Mouse (Mus musculus): ENCODE measurements at regions not wholly inside any gene's neighbourhood (a gene's known extent, or its start where the extent isn't known, plus 50 kb on each side); places are given as distances from the start of the nearest gene placed in this dataset.

- H3K9ac ChIP-seq (ENCODE audit: low read depth, poor library complexity, severe bottlenecking) = no peak overlapping the region
- no peaks in the 10 kb centered on the region for H3K36me3 ChIP-seq (ENCODE audit: control insufficient read depth, insufficient read depth, low read length, poor library complexity, severe bottlenecking)
- no peaks in the 10 kb centered on the region for H3K9me3 ChIP-seq (replicated peaks; ENCODE audit: control insufficient read depth, insufficient read depth, low read length, poor library complexity, severe bottlenecking)
- TF ChIP-seq CTCF (IDR thresholded peaks at IDR 0.05; ENCODE audit: low read depth, low read length) = no peak
- no peak for TF ChIP-seq EP300 (IDR thresholded peaks at IDR 0.05; ENCODE audit: insufficient read depth, low read depth, low read length)
- no peak for TF ChIP-seq POLR2A (IDR thresholded peaks at IDR 0.05; ENCODE audit: insufficient read depth, low read length)
- H3K27ac ChIP-seq (ENCODE audit: insufficient read depth, low read length) = no peak overlapping the region
- no peaks in the 10 kb centered on the region for H3K27me3 ChIP-seq (ENCODE audit: control insufficient read depth, insufficient read depth, low read length, poor library complexity, severe bottlenecking)
- H3K4me3 ChIP-seq (ENCODE audit: low read depth, low read length) = no peak overlapping the region
- H3K4me1 ChIP-seq (ENCODE audit: control insufficient read depth, insufficient read depth, low read length) = no peaks in the 10 kb centered on the region
Observed at GRCm38 (mm10) chr5:46033008-46033676, 175.7 kb upstream of the Lcorl start.

DNA sequence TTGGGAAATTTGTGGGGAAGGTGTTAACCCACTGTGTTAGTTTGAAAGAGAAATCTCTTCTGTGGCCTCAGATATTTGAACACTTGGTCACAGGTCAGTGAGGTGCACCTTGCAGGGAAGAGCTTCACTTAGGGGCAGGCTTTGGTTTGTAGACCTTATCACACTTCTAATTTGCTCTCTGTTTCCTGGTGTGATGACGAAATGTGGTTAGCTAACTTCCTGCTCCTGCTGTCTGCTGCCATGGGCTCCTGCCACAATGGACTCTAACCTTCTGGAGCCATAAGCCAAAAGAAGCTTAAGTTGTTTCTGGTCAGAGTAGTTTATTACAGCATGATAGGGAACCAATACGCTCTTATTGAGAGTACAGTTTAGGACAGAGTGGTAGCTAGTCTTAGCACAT, 174.8 kb upstream of the Lcorl start:
- Histone ChIP-seq H3K27me3 (ENCODE audit: control insufficient read depth, insufficient read depth, low read length, poor library complexity, severe bottlenecking) (no peaks in the 10 kb centered on the region), H3K4me1 (ENCODE audit: control insufficient read depth, insufficient read depth, low read length) (no peaks in the 10 kb centered on the region), H3K36me3 (ENCODE audit: control insufficient read depth, insufficient read depth, low read length, poor library complexity, severe bottlenecking) (no peaks in the 10 kb centered on the region), H3K4me3 (ENCODE audit: low read depth, low read length) (no peak overlapping the region), H3K27ac (ENCODE audit: insufficient read depth, low read length) (no peak overlapping the region), H3K9me3 (replicated peaks; ENCODE audit: control insufficient read depth, insufficient read depth, low read length, poor library complexity, severe bottlenecking) (no peaks in the 10 kb centered on the region), H3K9ac (ENCODE audit: low read depth, poor library complexity, severe bottlenecking) (no peak overlapping the region)
- TF ChIP-seq POLR2A (IDR thresholded peaks at IDR 0.05; ENCODE audit: insufficient read depth, low read length) (no peak), CTCF (IDR thresholded peaks at IDR 0.05; ENCODE audit: low read depth, low read length) (no peak), EP300 (IDR thresholded peaks at IDR 0.05; ENCODE audit: insufficient read depth, low read depth, low read length) (no peak)

DNA sequence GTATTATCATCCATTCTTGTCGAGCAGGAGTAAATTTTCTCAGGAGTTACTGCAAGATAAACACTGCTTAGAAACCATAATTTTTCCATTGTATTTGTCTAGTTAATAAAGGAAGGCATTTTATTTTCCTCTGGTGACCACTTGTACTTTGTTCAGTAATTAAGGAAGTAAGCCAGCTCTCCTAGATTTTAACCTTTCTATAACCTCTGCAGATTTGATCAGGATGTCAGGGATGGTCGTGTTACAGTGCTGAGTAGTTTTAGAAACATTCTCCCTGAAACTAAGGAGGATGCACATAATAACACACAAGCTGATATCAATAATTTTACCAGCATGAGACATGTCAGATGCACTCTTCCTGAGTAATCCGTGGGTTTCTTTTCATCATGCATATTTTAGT, 166.7 kb upstream of the Lcorl start:
- Histone ChIP-seq H3K9me3 (replicated peaks; ENCODE audit: control insufficient read depth, insufficient read depth, low read length, poor library complexity, severe bottlenecking) (no peaks in the 10 kb centered on the region), H3K36me3 (ENCODE audit: control insufficient read depth, insufficient read depth, low read length, poor library complexity, severe bottlenecking) (no peaks in the 10 kb centered on the region), H3K4me1 (ENCODE audit: control insufficient read depth, insufficient read depth, low read length) (no peaks in the 10 kb centered on the region), H3K27me3 (ENCODE audit: control insufficient read depth, insufficient read depth, low read length, poor library complexity, severe bottlenecking) (no peaks in the 10 kb centered on the region), H3K9ac (ENCODE audit: low read depth, poor library complexity, severe bottlenecking) (no peak overlapping the region), H3K4me3 (ENCODE audit: low read depth, low read length) (no peak overlapping the region), H3K27ac (ENCODE audit: insufficient read depth, low read length) (no peak overlapping the region)
- TF ChIP-seq CTCF (IDR thresholded peaks at IDR 0.05; ENCODE audit: low read depth, low read length) = no peak
- TF ChIP-seq POLR2A (IDR thresholded peaks at IDR 0.05; ENCODE audit: insufficient read depth, low read length) = no peak
- no peak for TF ChIP-seq EP300 (IDR thresholded peaks at IDR 0.05; ENCODE audit: insufficient read depth, low read depth, low read length)

DNA sequence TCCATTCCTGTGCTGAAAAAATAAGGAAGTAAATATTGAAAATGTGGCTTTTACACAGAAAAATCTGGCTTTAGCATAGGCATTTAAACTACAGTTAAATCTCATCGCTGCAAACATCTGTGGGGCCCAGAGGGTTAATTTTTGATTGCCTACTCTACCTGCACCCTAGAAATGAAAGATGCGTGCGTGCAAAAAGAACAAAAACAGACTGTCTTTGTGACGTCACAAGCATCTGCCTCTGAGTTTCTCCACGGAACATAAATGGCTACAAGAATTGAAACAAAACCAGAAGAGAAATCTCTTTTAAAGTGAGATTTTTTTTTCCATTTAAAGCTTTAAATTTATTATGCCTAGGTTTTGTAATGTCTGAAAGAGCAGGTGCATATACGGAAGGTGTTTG, 166.0 kb upstream of the Lcorl start:
- H3K9me3 ChIP-seq (replicated peaks; ENCODE audit: control insufficient read depth, insufficient read depth, low read length, poor library complexity, severe bottlenecking) = no peaks in the 10 kb centered on the region
- H3K36me3 ChIP-seq (ENCODE audit: control insufficient read depth, insufficient read depth, low read length, poor library complexity, severe bottlenecking) = no peaks in the 10 kb centered on the region
- no peak overlapping the region for H3K27ac ChIP-seq (ENCODE audit: insufficient read depth, low read length)
- H3K4me3 ChIP-seq (ENCODE audit: low read depth, low read length) = no peak overlapping the region
- TF ChIP-seq POLR2A (IDR thresholded peaks at IDR 0.05; ENCODE audit: insufficient read depth, low read length) = no peak
- no peak overlapping the region for H3K9ac ChIP-seq (ENCODE audit: low read depth, poor library complexity, severe bottlenecking)
- H3K4me1 ChIP-seq (ENCODE audit: control insufficient read depth, insufficient read depth, low read length) = no peaks in the 10 kb centered on the region
- no peaks in the 10 kb centered on the region for H3K27me3 ChIP-seq (ENCODE audit: control insufficient read depth, insufficient read depth, low read length, poor library complexity, severe bottlenecking)

- Histone ChIP-seq H3K9ac (ENCODE audit: low read depth, poor library complexity, severe bottlenecking) (no peak overlapping the region), H3K4me3 (ENCODE audit: low read depth, low read length) (no peak overlapping the region), H3K9me3 (replicated peaks; ENCODE audit: control insufficient read depth, insufficient read depth, low read length, poor library complexity, severe bottlenecking) (no peaks in the 10 kb centered on the region), H3K27ac (ENCODE audit: insufficient read depth, low read length) (no peak overlapping the region), H3K27me3 (ENCODE audit: control insufficient read depth, insufficient read depth, low read length, poor library complexity, severe bottlenecking) (no peaks in the 10 kb centered on the region), H3K4me1 (ENCODE audit: control insufficient read depth, insufficient read depth, low read length) (no peaks in the 10 kb centered on the region), H3K36me3 (ENCODE audit: control insufficient read depth, insufficient read depth, low read length, poor library complexity, severe bottlenecking) (no peaks in the 10 kb centered on the region)
- no peak for TF ChIP-seq EP300 (IDR thresholded peaks at IDR 0.05; ENCODE audit: insufficient read depth, low read depth, low read length)
- TF ChIP-seq CTCF (IDR thresholded peaks at IDR 0.05; ENCODE audit: low read depth, low read length) = no peak
- no peak for TF ChIP-seq POLR2A (IDR thresholded peaks at IDR 0.05; ENCODE audit: insufficient read depth, low read length)
Observed at GRCm38 (mm10) chr5:46022047-46022422, 164.6 kb upstream of the Lcorl start.

GRCm38 (mm10) chr5:46021398-46022046, 164.1 kb upstream of the Lcorl start:
- H3K27ac ChIP-seq (ENCODE audit: insufficient read depth, low read length) = no peak overlapping the region
- H3K4me3 ChIP-seq (ENCODE audit: low read depth, low read length) = no peak overlapping the region
- H3K4me1 ChIP-seq (ENCODE audit: control insufficient read depth, insufficient read depth, low read length) = no peaks in the 10 kb centered on the region
- TF ChIP-seq CTCF (IDR thresholded peaks at IDR 0.05; ENCODE audit: low read depth, low read length) (no peak), EP300 (IDR thresholded peaks at IDR 0.05; ENCODE audit: insufficient read depth, low read depth, low read length) (no peak), POLR2A (IDR thresholded peaks at IDR 0.05; ENCODE audit: insufficient read depth, low read length) (no peak)
- H3K27me3 ChIP-seq (ENCODE audit: control insufficient read depth, insufficient read depth, low read length, poor library complexity, severe bottlenecking) = no peaks in the 10 kb centered on the region
- H3K36me3 ChIP-seq (ENCODE audit: control insufficient read depth, insufficient read depth, low read length, poor library complexity, severe bottlenecking) = no peaks in the 10 kb centered on the region
- H3K9me3 ChIP-seq (replicated peaks; ENCODE audit: control insufficient read depth, insufficient read depth, low read length, poor library complexity, severe bottlenecking) = no peaks in the 10 kb centered on the region
- no peak overlapping the region for H3K9ac ChIP-seq (ENCODE audit: low read depth, poor library complexity, severe bottlenecking)

All from ES-Bruce4 (cell line).